Mouse (Mus musculus) intestine, embryonic 16.5 days (tissue): ENCODE results near the gene Wdfy1. TPM values are rescaled to one million over a fixed set of nuclear protein-coding genes. Genes with fewer than 3 reads are reported as not detected.

ENCODE experiments used
- ATAC-seq: fragments of 200-750 bp; cut with Nextera tagmentation; 2 replicates; pipeline ENCODE4 v1.8.0; 2017; ENCODE audit warnings: moderate TSS enrichment, moderate library complexity
- H3K27ac ChIP-seq: fragments of 300-500 bp; sonication (generic); 2 replicates; pipeline ENCODE4 v1.5.1; 2014; ENCODE audit warnings: mild to moderate bottlenecking, low read length
- H3K27me3 ChIP-seq: fragments of 300-500 bp; sonication (generic); replicated peaks from 2 replicates; pipeline ENCODE4 v1.6.1; 2014; ENCODE audit warnings: low read length, control low read depth, mixed read lengths; ENCODE audit not compliant: control insufficient read depth, insufficient read depth
- H3K36me3 ChIP-seq: fragments of 300-500 bp; sonication (generic); 2 replicates; pipeline ENCODE4 v1.6.1; 2014; ENCODE audit warnings: low read length, control low read depth; ENCODE audit not compliant: control insufficient read depth, insufficient read depth
- H3K4me1 ChIP-seq: fragments of 300-500 bp; sonication (generic); 2 replicates; pipeline ENCODE4 v1.6.1; 2014; ENCODE audit warnings: low read length, control low read depth, mixed read lengths; ENCODE audit not compliant: control insufficient read depth, insufficient read depth
- H3K4me2 ChIP-seq: fragments of 300-500 bp; sonication (generic); 2 replicates; pipeline ENCODE4 v1.6.1; 2014; ENCODE audit warnings: low read depth, low read length, control low read depth
- H3K4me3 ChIP-seq: fragments of 300-500 bp; sonication (generic); 2 replicates; pipeline ENCODE4 v1.5.1; 2014; ENCODE audit warnings: mild to moderate bottlenecking, low read length
- H3K9ac ChIP-seq: fragments of 300-500 bp; sonication (generic); 2 replicates; pipeline ENCODE4 v1.6.1; 2014; ENCODE audit warnings: low read depth, low read length
- H3K9me3 ChIP-seq: fragments of 300-500 bp; sonication (generic); 2 replicates; pipeline ENCODE4 v1.6.1; 2016; ENCODE audit warnings: low read length, control low read depth; ENCODE audit not compliant: control insufficient read depth
- WGBS: fragments of 180-500 bp; shearing (Covaris S2); extraction: QIAGEN DNeasy Blood & Tissue Kit; methylation state at CpG from one replicate; pipeline ENCODE4 v1.1.7; 2014; 5-methylcytosine and 5-hydroxymethylcytosine counted together
- polyA plus RNA-seq: library from polyadenylated mRNA; unstranded; fragments of >200 nt; fragmentation: Nextera tagmentation; extraction: Ambion mirVana; gene quantifications from 2 replicates; pipeline ENCODE4 v1.2.1, GENCODE M21; 2015

The Wdfy1 gene
- polyA plus RNA-seq, 1 experiment from 2014 or later: 34.9 TPM

DNA sequence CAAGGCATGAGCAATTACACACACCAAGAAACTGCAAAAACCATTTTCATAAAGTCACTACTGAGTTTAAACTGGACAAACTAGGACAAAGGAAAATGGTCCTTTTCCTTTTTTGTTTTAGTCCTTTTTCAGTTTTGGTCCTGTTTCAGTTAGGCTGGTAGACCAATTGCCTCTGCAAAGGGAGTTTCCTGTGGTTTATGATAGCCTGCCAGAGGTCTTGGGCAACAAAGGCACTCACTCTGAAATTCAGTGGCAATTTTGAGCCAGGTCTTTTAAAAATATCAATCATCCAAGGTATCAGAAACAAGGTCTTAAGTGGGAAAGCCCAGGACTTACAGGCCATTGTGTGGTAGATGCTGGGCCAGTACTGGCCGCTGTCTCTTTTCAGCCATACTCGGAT lies 36.2 kb downstream of the Wdfy1 start:
- no peak overlapping the region for H3K27ac ChIP-seq
- H3K4me3 ChIP-seq: no peak overlapping the region
- ATAC-seq: no peak
- H3K9ac ChIP-seq: no peak overlapping the region
- no peaks in the 10 kb centered on the region for H3K27me3 ChIP-seq
- no peaks in the 10 kb centered on the region for H3K9me3 ChIP-seq
- H3K4me1 ChIP-seq: no peaks in the 10 kb centered on the region; the same call in 1 of the 2 replicates
- no peak overlapping the region for H3K4me2 ChIP-seq
- no peaks in the 10 kb centered on the region for H3K36me3 ChIP-seq
- WGBS: 93% methylated on average over 2 of the region's 2 CpGs

DNA sequence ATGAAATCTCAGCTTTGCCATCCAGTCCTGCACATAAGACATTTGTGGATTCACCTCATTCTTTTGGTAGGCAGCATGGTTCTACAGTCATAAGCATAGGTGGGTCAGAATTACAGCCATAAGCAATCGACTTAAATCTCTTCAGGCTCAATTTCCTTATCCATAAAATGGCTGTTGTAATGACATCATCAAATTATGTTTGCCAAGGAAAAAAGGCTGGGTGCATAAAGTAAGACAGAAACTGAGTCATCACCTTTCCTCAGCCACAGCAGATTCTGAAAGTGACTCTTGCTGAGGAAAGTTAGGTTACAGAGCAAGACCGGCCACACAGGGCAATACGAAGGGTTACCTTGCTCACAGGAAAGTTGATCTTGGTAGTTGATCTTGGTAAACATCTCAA lies 39.5 kb downstream of the Wdfy1 start:
- Histone ChIP-seq H3K9me3 (no peaks in the 10 kb centered on the region), H3K4me3 (no peak overlapping the region), H3K36me3 (no peaks in the 10 kb centered on the region), H3K9ac (no peak overlapping the region), H3K27ac (no peak overlapping the region), H3K27me3 (no peaks in the 10 kb centered on the region), H3K4me2 (no peak overlapping the region), H3K4me1 (no peaks in the 10 kb centered on the region; the same call in 1 of the 2 replicates)
- no peak for ATAC-seq
- 85% methylated on average over 3 of the region's 3 CpGs for WGBS

DNA sequence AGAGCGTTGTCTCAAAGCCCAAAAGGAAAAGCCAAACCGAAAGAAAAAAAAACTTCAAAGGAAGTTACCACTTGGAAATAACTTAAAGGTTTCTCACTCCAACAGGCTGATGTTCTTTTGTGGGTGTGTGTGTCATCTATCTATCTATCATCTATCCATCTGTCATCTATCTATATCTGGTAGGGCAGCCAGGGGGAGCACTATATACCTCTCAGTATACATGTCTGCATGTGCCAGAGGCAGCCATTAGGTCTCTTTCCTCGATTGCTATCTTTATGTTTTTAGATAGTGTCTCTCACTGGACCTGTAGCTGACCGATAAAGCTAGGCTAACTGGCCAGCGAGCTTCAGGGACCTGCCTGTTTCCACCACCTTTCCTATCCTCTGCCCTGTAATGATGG lies 41.1 kb downstream of the Wdfy1 start:
- no peak for ATAC-seq
- WGBS: 82% methylated on average over 5 of the region's 5 CpGs
- H3K36me3 ChIP-seq: no peaks in the 10 kb centered on the region
- H3K4me1 ChIP-seq: no peaks in the 10 kb centered on the region
- no peaks in the 10 kb centered on the region for H3K9me3 ChIP-seq
- no peak overlapping the region for H3K4me3 ChIP-seq
- H3K27me3 ChIP-seq: no peaks in the 10 kb centered on the region
- no peak overlapping the region for H3K4me2 ChIP-seq
- no peak overlapping the region for H3K27ac ChIP-seq
- no peak overlapping the region for H3K9ac ChIP-seq

DNA sequence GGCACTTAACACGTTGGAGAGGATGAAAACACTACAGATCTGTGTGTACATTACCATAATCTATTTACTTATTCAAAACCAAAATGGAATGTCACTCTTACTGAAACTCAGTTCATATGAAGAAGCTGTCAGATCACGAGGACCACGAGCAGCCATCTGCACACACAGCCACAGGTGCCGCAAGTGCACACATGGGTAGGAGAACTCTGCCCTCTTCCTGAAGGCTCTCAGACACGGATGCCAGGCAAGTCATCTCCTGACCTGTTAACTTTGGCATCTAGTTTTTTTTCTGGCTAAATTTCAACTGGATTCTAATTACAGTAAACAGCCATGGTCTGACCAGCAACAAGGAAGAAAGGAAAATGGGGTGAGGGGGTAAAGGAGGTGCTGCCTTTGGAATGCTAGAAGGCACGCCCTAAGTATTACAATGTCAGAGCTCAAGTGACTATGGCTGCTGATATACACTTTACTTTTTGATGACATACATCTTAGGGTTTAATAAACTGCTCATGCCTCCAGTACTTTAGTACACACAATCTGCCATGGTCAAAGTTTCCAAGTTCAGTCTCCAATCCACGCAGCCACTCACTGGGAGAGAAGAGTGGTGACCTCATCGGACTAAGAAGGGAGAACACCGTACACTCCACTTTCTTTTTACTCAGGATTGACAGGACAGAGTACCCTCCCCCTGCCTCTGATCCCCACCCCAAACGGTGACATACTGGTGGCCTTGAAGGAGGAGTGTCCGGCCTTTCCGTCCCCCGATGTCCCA lies 61.6 kb downstream of the Wdfy1 start:
- no peaks in the 10 kb centered on the region for H3K4me1 ChIP-seq
- no peak overlapping the region for H3K4me2 ChIP-seq
- no peak overlapping the region for H3K9ac ChIP-seq
- H3K9me3 ChIP-seq: no peaks in the 10 kb centered on the region
- no peaks in the 10 kb centered on the region for H3K27me3 ChIP-seq
- peaks cover 5% of the 10 kb centered on the region for H3K36me3 ChIP-seq
- ATAC-seq: no peak
- H3K27ac ChIP-seq: no peak overlapping the region
- H3K4me3 ChIP-seq: no peak overlapping the region
- WGBS: 92% methylated on average over 13 of the region's 13 CpGs

DNA sequence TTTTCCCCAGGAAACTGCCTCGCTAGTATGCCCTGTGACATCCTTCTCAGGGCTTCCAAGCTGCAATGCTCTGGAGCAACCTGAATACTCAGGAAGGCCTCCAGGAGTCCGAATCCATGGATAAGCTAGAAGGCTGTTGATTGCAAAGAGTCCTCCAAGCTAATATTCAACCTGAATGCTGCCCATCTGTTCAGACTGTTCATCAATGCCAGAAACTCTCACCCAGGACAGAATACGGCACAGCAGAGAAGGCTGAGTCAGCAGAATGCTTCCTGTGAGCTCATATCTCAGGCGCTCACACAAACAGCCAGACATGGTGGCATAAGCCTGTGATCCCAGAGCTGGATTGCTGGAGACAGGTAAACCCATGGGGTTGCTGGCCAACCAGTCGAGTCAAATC lies 62.9 kb downstream of the Wdfy1 start:
- Histone ChIP-seq H3K9ac (no peak overlapping the region), H3K27me3 (no peaks in the 10 kb centered on the region), H3K36me3 (peaks cover 5% of the 10 kb centered on the region), H3K4me2 (no peak overlapping the region), H3K4me3 (no peak overlapping the region), H3K9me3 (no peaks in the 10 kb centered on the region), H3K27ac (no peak overlapping the region), H3K4me1 (no peaks in the 10 kb centered on the region)
- no peak for ATAC-seq
- WGBS: 86% methylated on average over 5 of the region's 5 CpGs

DNA sequence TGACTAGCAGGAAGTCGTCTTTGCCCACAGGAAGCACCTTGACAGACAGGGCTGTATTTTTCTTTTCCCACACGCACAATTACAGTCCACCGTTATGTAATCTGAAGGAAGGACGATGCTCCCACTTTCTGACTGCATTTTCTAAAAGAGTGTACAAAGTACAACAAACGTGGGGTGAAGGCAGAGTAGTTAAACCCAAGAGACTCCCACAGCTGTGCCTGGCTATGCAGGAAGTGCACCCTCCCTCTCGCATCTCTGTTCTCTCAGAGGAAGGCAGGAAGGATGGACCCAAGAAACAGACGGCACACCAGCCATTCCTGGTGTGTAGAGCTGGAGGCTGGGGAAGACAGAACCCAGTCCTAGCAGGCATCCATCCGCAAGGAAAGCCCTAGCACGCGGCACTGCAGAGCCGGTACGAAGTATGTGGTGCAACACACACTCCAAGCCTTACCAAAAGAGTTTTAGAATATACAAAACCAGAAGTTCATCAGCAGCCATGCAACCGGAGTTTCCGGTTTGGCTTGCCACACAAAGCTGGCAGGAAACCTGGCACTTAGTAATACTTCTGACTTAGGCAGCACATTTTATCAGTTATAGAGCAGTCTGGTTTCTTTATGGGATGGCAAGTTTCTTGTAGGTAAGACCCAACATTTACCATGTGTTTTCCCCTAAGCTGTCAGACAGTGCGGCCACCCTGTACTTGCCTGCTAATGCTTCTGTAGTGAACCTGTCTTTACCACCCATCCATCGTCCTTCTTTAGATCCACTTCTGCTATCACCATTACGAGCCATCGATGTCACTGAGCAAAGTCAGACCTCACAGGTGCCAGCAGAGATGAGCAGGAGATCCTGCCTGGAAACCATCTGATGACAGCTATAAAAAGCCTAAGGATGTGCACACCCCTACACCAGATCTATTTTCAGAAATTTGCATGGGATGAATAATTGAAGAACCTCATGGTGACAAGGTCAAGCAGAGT lies 64.5 kb downstream of the Wdfy1 start:
- Histone ChIP-seq H3K27me3 (no peaks in the 10 kb centered on the region), H3K27ac (no peak overlapping the region), H3K36me3 (peaks cover 5% of the 10 kb centered on the region), H3K4me2 (no peak overlapping the region), H3K9me3 (no peaks in the 10 kb centered on the region), H3K4me1 (no peaks in the 10 kb centered on the region), H3K9ac (no peak overlapping the region), H3K4me3 (no peak overlapping the region)
- ATAC-seq: no peak
- whole genome bisulfite sequencing: 76% methylated on average over 18 of the region's 18 CpGs

DNA sequence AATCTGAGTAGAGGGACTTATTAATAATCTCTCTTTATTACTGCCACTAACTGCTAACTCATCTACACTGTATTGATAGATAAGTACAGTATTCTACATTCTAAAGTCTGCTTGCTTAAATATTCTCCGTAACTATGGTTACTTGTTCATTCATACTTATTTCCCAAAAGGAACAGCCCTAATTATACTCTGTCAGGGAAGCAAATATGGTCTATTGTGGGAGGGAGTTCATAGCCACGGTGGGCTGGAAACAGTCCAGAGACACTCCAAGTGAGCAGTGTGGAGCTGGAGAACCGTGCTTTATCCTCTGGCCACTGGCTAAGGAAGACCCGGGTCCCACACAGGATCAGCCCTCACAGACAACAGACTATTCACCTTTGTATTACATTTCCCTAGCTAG lies 65.3 kb downstream of the Wdfy1 start:
- no peak overlapping the region for H3K4me3 ChIP-seq
- WGBS: 55% methylated on average over 4 of the region's 4 CpGs
- no peak overlapping the region for H3K9ac ChIP-seq
- H3K36me3 ChIP-seq: peaks cover 5% of the 10 kb centered on the region
- H3K27me3 ChIP-seq: no peaks in the 10 kb centered on the region
- no peak overlapping the region for H3K27ac ChIP-seq
- no peak for ATAC-seq
- no peaks in the 10 kb centered on the region for H3K9me3 ChIP-seq
- H3K4me2 ChIP-seq: no peak overlapping the region
- H3K4me1 ChIP-seq: no peaks in the 10 kb centered on the region

DNA sequence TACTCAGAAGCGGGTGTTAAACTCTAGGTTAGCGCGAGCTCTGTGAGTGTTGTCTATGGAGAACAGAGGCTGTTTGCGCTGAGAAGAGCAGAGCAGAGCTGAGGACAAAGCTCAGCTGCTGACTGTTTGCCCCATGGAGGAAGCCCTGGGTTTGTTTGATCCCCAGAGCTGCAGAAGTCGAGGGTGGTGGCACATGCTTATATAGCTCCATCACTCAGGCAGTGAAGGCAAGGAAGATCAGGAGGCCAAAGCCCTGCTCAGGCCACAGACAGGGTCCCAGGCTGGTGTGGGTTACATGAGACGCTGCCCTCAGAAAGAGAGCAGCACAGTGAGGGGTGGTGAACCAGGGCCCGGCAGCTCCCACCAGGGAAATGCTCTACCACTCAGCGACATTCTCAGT lies 65.7 kb downstream of the Wdfy1 start:
- Histone ChIP-seq H3K4me1 (no peaks in the 10 kb centered on the region), H3K36me3 (peaks cover 5% of the 10 kb centered on the region), H3K9ac (no peak overlapping the region), H3K4me2 (no peak overlapping the region), H3K27ac (no peak overlapping the region), H3K4me3 (no peak overlapping the region), H3K27me3 (no peaks in the 10 kb centered on the region), H3K9me3 (no peaks in the 10 kb centered on the region)
- 81% methylated on average over 8 of the region's 8 CpGs for WGBS
- ATAC-seq: no peak

DNA sequence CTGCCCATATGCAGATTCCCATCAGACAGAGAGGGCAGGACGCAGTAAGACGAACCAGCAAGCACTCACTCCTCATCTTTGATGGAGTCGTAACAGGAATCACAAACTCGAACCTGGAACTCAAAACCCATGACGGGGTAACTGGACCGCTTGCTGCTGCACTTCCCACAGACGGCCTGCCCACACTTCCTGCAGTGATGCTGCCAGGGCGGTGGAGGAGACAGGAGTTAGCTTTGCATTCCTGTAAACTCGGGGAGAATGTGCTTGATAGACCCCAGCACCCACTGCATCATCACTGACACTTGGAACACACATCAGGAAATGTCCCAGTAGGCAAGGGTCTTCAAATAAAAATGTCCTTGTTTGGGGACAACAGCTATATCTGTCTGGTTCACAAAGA lies 68.6 kb downstream of the Wdfy1 start:
- H3K36me3 ChIP-seq: peaks cover 3% of the 10 kb centered on the region; the same call in 1 of the 2 replicates
- WGBS: 88% methylated on average over 9 of the region's 9 CpGs

More for the DNA sequence above, 68.6 kb downstream of the Wdfy1 start:
- Histone ChIP-seq H3K9me3 (no peaks in the 10 kb centered on the region), H3K9ac (no peak overlapping the region), H3K27ac (no peak overlapping the region), H3K4me2 (no peak overlapping the region), H3K4me3 (no peak overlapping the region), H3K27me3 (no peaks in the 10 kb centered on the region), H3K4me1 (no peaks in the 10 kb centered on the region)
- no peak for ATAC-seq
